In the genomic region with DNA sequence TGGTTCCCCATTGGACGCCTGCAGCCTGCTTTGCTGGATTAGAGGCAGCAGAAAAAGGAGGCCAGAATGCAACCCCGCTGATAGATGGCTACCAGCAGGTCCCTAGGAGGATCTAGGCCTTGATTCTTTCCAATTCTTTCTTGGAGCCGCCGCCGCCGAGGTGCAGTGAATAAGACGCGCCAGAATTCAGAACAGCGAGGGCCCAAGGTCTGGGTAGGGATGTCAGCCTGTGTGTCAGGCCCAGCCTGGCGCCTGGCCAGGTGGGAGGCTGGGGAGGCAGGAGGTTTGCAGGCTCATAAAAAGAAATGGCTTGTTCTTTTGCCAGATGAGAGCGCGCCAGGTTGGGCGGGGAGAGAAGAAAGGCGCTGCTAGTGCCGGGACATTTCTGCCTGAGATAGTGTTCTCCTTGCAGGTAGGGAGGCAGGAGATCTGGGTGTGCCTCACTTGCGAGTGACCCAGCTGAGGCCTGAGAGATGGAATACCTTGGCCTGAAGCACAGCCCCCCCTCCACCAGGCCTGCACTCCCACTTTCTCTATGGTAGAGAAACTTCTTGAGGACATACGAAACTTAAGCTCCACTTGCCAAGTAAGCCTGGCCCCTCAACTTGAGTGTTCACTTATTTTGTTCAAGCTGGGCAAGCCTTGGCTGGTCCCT, we compare ENCODE assay signal across 8 mouse cellular contexts.
DNase-seq lines count a peak whose midpoint lies in the region; ATAC-seq lines count a peak whose summit lies in the region.

No protein-coding gene starts in this region.

- peak; percentile 3 for DNase-seq in left cerebral cortex, adult 11 months (ENCODE audit: low spot score)
- DNase-seq in left cerebral cortex, adult 9 months (ENCODE audit: low spot score in 2 of 2): no peak
- DNase-seq in cerebellum, postnatal 10 days: peak; percentile 89 to 95
- no peak for DNase-seq in heart, embryonic 10.5 days (ENCODE audit: low spot score)
- DNase-seq in lung, postnatal 14 days: peak; percentile 64
- DNase-seq in testis, postnatal 14 days (ENCODE audit: low spot score): peak; percentile 73
- no peak for DNase-seq in B cell, adult 2 months

- whole genome bisulfite sequencing in heart, embryonic 10.5 days: 43% methylated on average over 17 of the region's 17 CpGs
- WGBS in kidney, embryonic 15.5 days: 31% methylated on average over 17 of the region's 17 CpGs

- H3K27ac ChIP-seq in heart, embryonic 10.5 days: peak overlapping the region; percentile 70; the same call in 1 of the 2 replicates
- H3K27ac ChIP-seq in kidney, embryonic 15.5 days: peak overlapping the region; percentile 51; the same call in 1 of the 2 replicates

- peaks cover 67% of the 10 kb centered on the region; the same call in 1 of the 2 replicates for H3K27me3 ChIP-seq in heart, embryonic 10.5 days (ENCODE audit: insufficient read depth, poor library complexity, severe bottlenecking)
- peaks cover 58% of the 10 kb centered on the region for H3K27me3 ChIP-seq in kidney, embryonic 15.5 days

- H3K36me3 ChIP-seq in heart, embryonic 10.5 days: no peaks in the 10 kb centered on the region
- H3K36me3 ChIP-seq in kidney, embryonic 15.5 days: no peaks in the 10 kb centered on the region

- H3K4me3 ChIP-seq in heart, embryonic 10.5 days: no peak overlapping the region
- H3K4me3 ChIP-seq in kidney, embryonic 15.5 days (replicated peaks): no peak overlapping the region

- peaks cover 20% of the 10 kb centered on the region for H3K4me1 ChIP-seq in heart, embryonic 10.5 days
- H3K4me1 ChIP-seq in kidney, embryonic 15.5 days: peaks cover 23% of the 10 kb centered on the region

- H3K9ac ChIP-seq in kidney, embryonic 15.5 days: no peak overlapping the region

- ATAC-seq in kidney, embryonic 15.5 days (replicated peaks; ENCODE audit: low FRiP score): no peak

- no peaks in the 10 kb centered on the region for H3K9me3 ChIP-seq in heart, embryonic 10.5 days
- H3K9me3 ChIP-seq in kidney, embryonic 15.5 days (replicated peaks): no peaks in the 10 kb centered on the region

- no peak overlapping the region for H3K4me2 ChIP-seq in kidney, embryonic 15.5 days

Comparison
In these comparisons a context has a peak if more than half of its experiments do, and no peak if none do; other contexts are left out.
1. DNase-seq: peak in left cerebral cortex, adult 11 months (single experiment), cerebellum, postnatal 10 days (2 of 2), lung, postnatal 14 days (single experiment) and testis, postnatal 14 days (single experiment); none in left cerebral cortex, adult 9 months (0 of 2), heart, embryonic 10.5 days (single experiment) and B cell, adult 2 months (0 of 2).